Mouse (Mus musculus) lung, embryonic 15.5 days (tissue): ENCODE data around the gene Prpf40a. TPM values are rescaled to one million over a fixed set of nuclear protein-coding genes. Genes with fewer than 3 reads are reported as not detected.

ENCODE experiments used
- ATAC-seq: fragments of 200-750 bp; cut with Nextera tagmentation; 2 replicates; pipeline ENCODE4 v1.8.0; 2017; ENCODE audit warnings: moderate number of reproducible peaks, borderline replicate concordance; ENCODE audit not compliant: low FRiP score, low TSS enrichment; ENCODE audit errors: extremely low read depth
- H3K27ac ChIP-seq: fragments of 300-500 bp; sonication (generic); 2 replicates; pipeline ENCODE4 v1.5.1; 2015; ENCODE audit warnings: moderate library complexity, mild to moderate bottlenecking, inconsistent platforms
- H3K27me3 ChIP-seq: fragments of 300-500 bp; sonication (generic); 2 replicates; pipeline ENCODE4 v1.6.1; 2015; ENCODE audit warnings: inconsistent platforms
- H3K36me3 ChIP-seq: fragments of 300-500 bp; sonication (generic); 2 replicates; pipeline ENCODE4 v1.6.1; 2015; ENCODE audit warnings: inconsistent platforms
- H3K4me1 ChIP-seq: fragments of 300-500 bp; sonication (generic); 2 replicates; pipeline ENCODE4 v1.6.1; 2015; ENCODE audit warnings: inconsistent platforms
- H3K4me2 ChIP-seq: fragments of 300-500 bp; sonication (generic); 2 replicates; pipeline ENCODE4 v1.6.1; 2015; ENCODE audit warnings: inconsistent platforms, mild to moderate bottlenecking, moderate library complexity
- H3K4me3 ChIP-seq: fragments of 300-500 bp; sonication (generic); 2 replicates; pipeline ENCODE4 v1.5.1; 2015; ENCODE audit warnings: mild to moderate bottlenecking, inconsistent platforms
- H3K9ac ChIP-seq: fragments of 300-500 bp; sonication (generic); 2 replicates; pipeline ENCODE4 v1.6.1; 2015; ENCODE audit warnings: inconsistent platforms
- H3K9me3 ChIP-seq: fragments of 300-500 bp; sonication (generic); 2 replicates; pipeline ENCODE4 v1.6.1; 2016; ENCODE audit warnings: inconsistent platforms
- WGBS: fragments of 180-500 bp; shearing (Covaris S2); methylation state at CpG from one replicate; pipeline ENCODE4 v1.1.7; 2015; 5-methylcytosine and 5-hydroxymethylcytosine counted together
- polyA plus RNA-seq: library from polyadenylated mRNA; unstranded; fragments of >200 nt; fragmentation: Nextera tagmentation; extraction: Ambion mirVana; gene quantifications from 2 replicates; pipeline ENCODE4 v1.2.1, GENCODE M21; 2015

The Prpf40a gene
- polyA plus RNA-seq, 1 experiment from 2014 or later = 151 TPM

GRCm38 (mm10) chr2:53179876-53180275 is 11.2 kb downstream of the Prpf40a start:
- H3K9ac ChIP-seq = no peak overlapping the region

GRCm38 (mm10) chr2:53178966-53179365 is 12.1 kb downstream of the Prpf40a start:
- no peak overlapping the region for H3K9ac ChIP-seq
- 79% methylated on average over 3 of the region's 3 CpGs for WGBS

More at GRCm38 (mm10) chr2:53179876-53180275, 11.2 kb downstream of the Prpf40a start:
- Histone ChIP-seq H3K4me3 (no peak overlapping the region), H3K27me3 (no peaks in the 10 kb centered on the region), H3K36me3 (peaks cover 12% of the 10 kb centered on the region; the same call in 1 of the 2 replicates), H3K4me2 (no peak overlapping the region), H3K4me1 (no peaks in the 10 kb centered on the region), H3K9me3 (no peaks in the 10 kb centered on the region), H3K27ac (no peak overlapping the region)
- no peak for ATAC-seq

GRCm38 (mm10) chr2:53173966-53174365 is 17.1 kb downstream of the Prpf40a start:
- Histone ChIP-seq H3K27me3 (no peaks in the 10 kb centered on the region), H3K4me1 (no peaks in the 10 kb centered on the region), H3K9ac (no peak overlapping the region), H3K9me3 (no peaks in the 10 kb centered on the region), H3K4me3 (no peak overlapping the region), H3K27ac (no peak overlapping the region), H3K36me3 (peaks cover 26% of the 10 kb centered on the region; the same call in 1 of the 2 replicates), H3K4me2 (no peak overlapping the region)
- no peak for ATAC-seq

More at GRCm38 (mm10) chr2:53178966-53179365, 12.1 kb downstream of the Prpf40a start:
- H3K4me1 ChIP-seq = no peaks in the 10 kb centered on the region
- H3K27me3 ChIP-seq = no peaks in the 10 kb centered on the region
- no peak overlapping the region for H3K4me3 ChIP-seq
- no peak for ATAC-seq
- no peak overlapping the region for H3K4me2 ChIP-seq
- no peak overlapping the region for H3K27ac ChIP-seq
- peaks cover 20% of the 10 kb centered on the region; the same call in 1 of the 2 replicates for H3K36me3 ChIP-seq
- H3K9me3 ChIP-seq = no peaks in the 10 kb centered on the region

- no peaks in the 10 kb centered on the region for H3K4me1 ChIP-seq
- H3K9me3 ChIP-seq = no peaks in the 10 kb centered on the region
- no peak overlapping the region for H3K4me2 ChIP-seq
- no peak for ATAC-seq
- no peak overlapping the region for H3K9ac ChIP-seq
- no peaks in the 10 kb centered on the region for H3K27me3 ChIP-seq
- no peak overlapping the region for H3K27ac ChIP-seq
- peaks cover 46% of the 10 kb centered on the region for H3K36me3 ChIP-seq
- H3K4me3 ChIP-seq = no peak overlapping the region
Measured at GRCm38 (mm10) chr2:53146852-53147251, 44.2 kb downstream of the Prpf40a start.

GRCm38 (mm10) chr2:53131567-53131966 is 59.5 kb downstream of the Prpf40a start:
- Histone ChIP-seq H3K36me3 (peaks cover 8% of the 10 kb centered on the region), H3K9me3 (no peaks in the 10 kb centered on the region), H3K27me3 (no peaks in the 10 kb centered on the region), H3K9ac (no peak overlapping the region), H3K4me2 (no peak overlapping the region), H3K4me1 (no peaks in the 10 kb centered on the region), H3K4me3 (no peak overlapping the region), H3K27ac (no peak overlapping the region)
- WGBS = 88% methylated on average over 9 of the region's 9 CpGs
- no peak for ATAC-seq

GRCm38 (mm10) chr2:53129070-53129469 is 62.0 kb downstream of the Prpf40a start:
- H3K36me3 ChIP-seq = peaks cover 13% of the 10 kb centered on the region
- H3K4me2 ChIP-seq = no peak overlapping the region
- whole genome bisulfite sequencing = 53% methylated on average over 6 of the region's 6 CpGs
- H3K27ac ChIP-seq = no peak overlapping the region
- no peaks in the 10 kb centered on the region for H3K27me3 ChIP-seq
- H3K9ac ChIP-seq = no peak overlapping the region
- H3K4me1 ChIP-seq = no peaks in the 10 kb centered on the region
- no peak overlapping the region for H3K4me3 ChIP-seq
- no peak for ATAC-seq
- H3K9me3 ChIP-seq = no peaks in the 10 kb centered on the region

- H3K9me3 ChIP-seq = no peaks in the 10 kb centered on the region
- no peak for ATAC-seq
- 75% methylated on average over 3 of the region's 3 CpGs for WGBS
- no peak overlapping the region for H3K27ac ChIP-seq
- no peak overlapping the region for H3K4me3 ChIP-seq
- H3K27me3 ChIP-seq = no peaks in the 10 kb centered on the region
- no peaks in the 10 kb centered on the region for H3K4me1 ChIP-seq
- H3K4me2 ChIP-seq = no peak overlapping the region
- peaks cover 11% of the 10 kb centered on the region for H3K36me3 ChIP-seq
- H3K9ac ChIP-seq = no peak overlapping the region
Measured at GRCm38 (mm10) chr2:53125998-53126397, 65.1 kb downstream of the Prpf40a start.

GRCm38 (mm10) chr2:53121797-53122196 is 69.3 kb downstream of the Prpf40a start:
- H3K4me3 ChIP-seq = no peak overlapping the region
- WGBS = 61% methylated on average over 5 of the region's 5 CpGs
- ATAC-seq = no peak
- no peaks in the 10 kb centered on the region for H3K4me1 ChIP-seq
- no peaks in the 10 kb centered on the region for H3K9me3 ChIP-seq
- no peak overlapping the region for H3K4me2 ChIP-seq
- H3K9ac ChIP-seq = no peak overlapping the region
- H3K36me3 ChIP-seq = peaks cover 14% of the 10 kb centered on the region
- H3K27ac ChIP-seq = no peak overlapping the region
- no peaks in the 10 kb centered on the region for H3K27me3 ChIP-seq

- Histone ChIP-seq H3K9ac (no peak overlapping the region), H3K36me3 (no peaks in the 10 kb centered on the region), H3K27ac (no peak overlapping the region), H3K4me3 (no peak overlapping the region), H3K4me2 (no peak overlapping the region), H3K27me3 (no peaks in the 10 kb centered on the region), H3K9me3 (no peaks in the 10 kb centered on the region), H3K4me1 (peaks cover 6% of the 10 kb centered on the region; the same call in 1 of the 2 replicates)
- WGBS = 73% methylated on average over 5 of the region's 5 CpGs
- ATAC-seq = no peak
Measured at GRCm38 (mm10) chr2:53108547-53108946, 82.5 kb downstream of the Prpf40a start.

GRCm38 (mm10) chr2:53106472-53106871 is 84.6 kb downstream of the Prpf40a start:
- Histone ChIP-seq H3K9me3 (no peaks in the 10 kb centered on the region), H3K36me3 (no peaks in the 10 kb centered on the region), H3K4me3 (no peak overlapping the region), H3K4me1 (peaks cover 6% of the 10 kb centered on the region; the same call in 1 of the 2 replicates), H3K9ac (no peak overlapping the region), H3K27ac (no peak overlapping the region), H3K4me2 (no peak overlapping the region), H3K27me3 (no peaks in the 10 kb centered on the region)
- 70% methylated on average over 8 of the region's 8 CpGs for WGBS
- no peak for ATAC-seq

GRCm38 (mm10) chr2:53106056-53106455 is 85.0 kb downstream of the Prpf40a start:
- no peak overlapping the region for H3K4me3 ChIP-seq
- H3K4me2 ChIP-seq = no peak overlapping the region
- ATAC-seq = peak; percentile 81
- 49% methylated on average over 7 of the region's 7 CpGs for WGBS
- peaks cover 6% of the 10 kb centered on the region; the same call in 1 of the 2 replicates for H3K4me1 ChIP-seq
- H3K27ac ChIP-seq = no peak overlapping the region
- no peaks in the 10 kb centered on the region for H3K36me3 ChIP-seq
- H3K9ac ChIP-seq = no peak overlapping the region
- H3K9me3 ChIP-seq = no peaks in the 10 kb centered on the region
- no peaks in the 10 kb centered on the region for H3K27me3 ChIP-seq

- no peak overlapping the region for H3K4me3 ChIP-seq
- H3K9ac ChIP-seq = no peak overlapping the region
- no peak overlapping the region for H3K27ac ChIP-seq
- peaks cover 6% of the 10 kb centered on the region; the same call in 1 of the 2 replicates for H3K4me1 ChIP-seq
- no peaks in the 10 kb centered on the region for H3K27me3 ChIP-seq
- no peak for ATAC-seq
- H3K9me3 ChIP-seq = no peaks in the 10 kb centered on the region
- H3K36me3 ChIP-seq = no peaks in the 10 kb centered on the region
- H3K4me2 ChIP-seq = no peak overlapping the region
- 86% methylated on average over 10 of the region's 10 CpGs for WGBS
Measured at GRCm38 (mm10) chr2:53105408-53105807, 85.7 kb downstream of the Prpf40a start.

- Histone ChIP-seq H3K36me3 (no peaks in the 10 kb centered on the region), H3K4me2 (no peak overlapping the region), H3K9ac (no peak overlapping the region), H3K27ac (no peak overlapping the region), H3K4me1 (peaks cover 6% of the 10 kb centered on the region; the same call in 1 of the 2 replicates), H3K4me3 (no peak overlapping the region), H3K9me3 (no peaks in the 10 kb centered on the region), H3K27me3 (no peaks in the 10 kb centered on the region)
- no peak for ATAC-seq
- 98% methylated on average over 2 of the region's 2 CpGs for WGBS
Measured at GRCm38 (mm10) chr2:53102901-53103300, 88.2 kb downstream of the Prpf40a start.
